Mouse (Mus musculus): ENCODE results near the gene Fhdc1. TPM values are rescaled to one million over a fixed set of nuclear protein-coding genes. Genes with fewer than 3 reads are reported as not detected.

Gene Fhdc1
- total RNA-seq, 4 experiments from 2014 or later: 4.1 to 6.3 (median 5.1) TPM

DNA sequence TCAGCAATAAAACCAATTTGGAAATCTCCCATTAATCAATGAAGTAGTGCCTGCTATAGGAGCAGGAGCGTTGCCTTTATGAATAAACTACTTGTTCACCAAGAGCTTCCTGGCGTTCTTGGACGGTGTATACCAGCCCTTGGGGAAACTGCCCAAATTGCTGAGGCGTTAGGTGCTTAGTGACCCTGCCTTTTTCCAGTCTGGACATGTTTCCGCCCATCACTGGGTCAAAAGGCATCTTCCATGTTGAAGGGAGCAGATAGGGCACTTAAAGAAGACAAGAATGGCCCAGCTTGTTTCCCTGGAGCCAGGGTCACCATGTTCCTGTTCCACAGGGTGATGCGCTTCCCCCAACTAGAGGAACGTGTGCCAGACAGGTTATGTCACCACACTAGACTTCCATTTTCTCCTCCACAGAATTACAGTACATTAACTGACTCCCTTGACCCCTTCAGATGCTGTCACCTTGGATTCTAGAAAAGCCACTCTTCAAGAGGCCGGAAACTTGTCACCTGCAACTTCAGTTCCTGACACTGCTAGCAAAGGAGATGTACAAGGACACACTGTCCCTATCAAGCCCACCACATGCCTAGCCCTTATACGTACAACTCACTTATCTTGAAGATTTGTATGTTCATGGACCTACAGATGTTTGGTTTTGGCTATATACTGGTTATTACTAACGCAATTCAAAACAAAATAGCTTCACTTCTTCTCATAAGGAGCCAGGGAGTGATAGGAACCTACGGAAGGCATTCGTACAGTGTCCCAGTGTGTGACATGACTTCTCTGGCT lies 5.1 kb downstream of the Fhdc1 start:
- no peak for DNase-seq (ENCODE audit: low spot score in 2 of 2)

- no peak for DNase-seq (ENCODE audit: low spot score in 2 of 2)
Observed at GRCm38 (mm10) chr3:84474398-84474797, 5.8 kb downstream of the Fhdc1 start.

- no peak for DNase-seq (ENCODE audit: low spot score in 2 of 2)
Observed at GRCm38 (mm10) chr3:84472955-84473354, 7.3 kb downstream of the Fhdc1 start.

DNA sequence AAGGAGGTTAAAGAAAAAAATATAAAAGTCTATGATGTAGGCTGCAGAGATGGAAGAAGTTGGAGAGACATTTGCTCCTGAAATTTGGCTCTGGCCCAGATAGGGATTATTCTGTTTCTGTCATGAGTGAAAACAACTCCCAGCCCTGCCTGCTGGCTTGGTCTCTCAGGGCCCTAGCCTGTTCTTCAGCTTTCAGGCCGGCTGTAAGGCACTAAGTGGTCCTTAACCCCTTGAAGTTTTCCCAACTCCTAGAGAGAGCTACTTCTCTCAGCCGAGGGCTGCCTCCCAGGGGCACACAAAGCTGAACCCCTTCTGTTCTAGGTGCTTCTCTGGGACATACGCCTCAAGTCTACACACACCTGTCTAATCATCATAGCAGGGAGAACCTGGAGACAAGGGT lies 7.7 kb downstream of the Fhdc1 start:
- no peak for DNase-seq (ENCODE audit: low spot score in 2 of 2)

DNA sequence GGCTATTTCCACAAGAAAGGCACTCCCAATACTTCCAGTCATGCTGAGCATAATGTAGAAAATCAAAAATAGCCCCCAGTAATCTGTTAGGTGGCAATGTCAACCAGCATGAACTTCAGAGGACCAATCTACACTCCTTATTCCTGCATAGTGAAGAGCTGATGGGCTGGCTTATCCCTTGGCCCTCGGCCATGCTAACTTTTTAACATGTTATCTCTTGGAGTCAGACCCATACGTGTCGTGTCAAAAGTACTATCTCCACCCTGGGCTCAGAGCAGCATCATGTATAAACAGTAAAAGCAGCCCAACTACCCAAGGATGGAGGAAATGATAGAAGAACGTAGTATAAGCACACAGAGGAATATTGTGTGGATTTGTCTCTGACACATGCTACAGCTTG lies 9.1 kb downstream of the Fhdc1 start:
- no peak for DNase-seq (ENCODE audit: low spot score in 2 of 2)

GRCm38 (mm10) chr3:84468111-84468453 lies 12.1 kb downstream of the Fhdc1 start:
- DNase-seq (ENCODE audit: low spot score in 2 of 2): no peak

DNA sequence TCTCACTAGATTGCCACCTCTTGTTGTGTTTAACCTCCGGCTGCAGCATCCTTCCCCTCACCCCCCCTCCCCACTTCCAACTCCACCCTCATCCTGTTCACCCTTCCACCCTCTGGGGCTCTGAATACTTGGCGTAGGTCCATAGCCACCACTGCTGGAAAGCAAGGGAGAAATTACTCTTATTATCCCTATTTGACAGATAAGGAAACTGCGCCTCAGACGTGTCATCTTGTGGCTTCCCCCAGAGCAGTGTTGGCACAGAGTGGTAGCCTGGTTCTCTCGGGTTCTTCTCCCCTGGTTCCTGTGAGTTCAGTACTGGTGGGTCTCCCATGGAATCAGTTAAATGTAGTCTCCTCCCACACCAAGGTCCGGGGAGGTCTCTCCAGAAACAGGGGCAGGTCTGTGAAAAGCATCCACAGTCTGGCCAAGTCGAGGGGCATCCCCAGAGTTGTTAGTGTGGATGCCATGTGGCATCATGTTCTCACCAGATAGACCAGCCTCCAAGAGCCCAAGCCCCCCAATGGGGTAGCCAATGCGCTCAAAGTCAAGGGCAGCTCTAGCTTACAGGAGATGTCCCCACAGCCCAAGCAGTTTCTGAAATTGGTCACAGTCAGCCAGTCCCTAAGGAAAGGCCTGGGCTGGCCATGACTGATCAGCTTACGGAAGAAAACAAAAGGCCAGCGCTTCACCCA lies 12.7 kb downstream of the Fhdc1 start:
- DNase-seq (ENCODE audit: low spot score in 2 of 2): no peak

DNA sequence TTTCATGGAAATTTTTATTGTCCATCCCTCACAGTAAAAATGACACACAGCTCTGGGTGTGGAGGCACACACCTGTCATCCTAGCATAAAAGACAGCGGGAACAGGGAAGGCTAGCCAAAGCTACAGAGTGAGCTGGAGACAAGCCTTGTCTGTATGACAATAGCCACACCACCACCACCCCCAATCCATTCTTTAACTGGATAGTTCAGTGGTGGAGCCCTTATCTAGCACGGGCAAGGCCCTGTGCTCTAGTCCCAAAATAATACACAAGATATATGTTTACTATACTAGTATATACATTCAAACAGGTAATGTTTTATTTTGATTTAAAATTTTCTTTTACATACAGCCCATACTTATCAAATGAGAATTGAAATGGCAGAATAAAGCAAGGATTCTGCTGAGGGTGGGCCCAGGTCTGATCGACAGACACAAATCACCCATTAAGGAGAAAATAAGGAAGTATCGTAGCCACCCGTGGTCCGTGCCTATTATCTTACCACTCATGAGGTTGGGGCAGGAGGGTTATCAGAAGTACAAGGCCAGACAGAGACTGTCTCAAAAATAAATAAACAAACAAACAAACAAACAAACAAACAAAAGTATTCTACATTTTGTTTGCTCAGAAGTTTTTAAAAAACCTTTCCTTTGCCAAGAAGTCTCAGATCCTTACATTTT lies 14.3 kb downstream of the Fhdc1 start:
- no peak for DNase-seq (ENCODE audit: low spot score in 2 of 2)

DNA sequence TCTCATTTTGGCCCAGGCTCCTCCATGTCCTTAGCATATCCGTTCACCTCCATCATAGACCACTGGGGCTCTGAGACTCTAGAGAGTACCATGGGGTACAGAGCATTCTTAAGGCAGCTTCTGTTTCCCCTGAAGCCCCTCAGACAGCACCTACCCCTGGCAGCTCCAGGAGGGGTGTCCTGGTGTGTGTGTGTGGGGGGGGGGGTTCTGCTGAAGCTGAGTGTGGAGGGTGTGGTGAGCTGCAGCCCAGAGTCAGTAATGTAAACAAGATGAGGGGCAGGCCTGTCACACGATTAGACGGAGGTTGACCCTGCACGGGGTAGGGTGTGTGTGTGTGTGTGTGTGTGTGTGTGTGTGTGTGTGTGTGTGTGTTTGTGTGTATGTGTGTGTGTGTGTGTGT lies 18.5 kb downstream of the Fhdc1 start:
- DNase-seq (ENCODE audit: low spot score in 2 of 2): no peak

- DNase-seq (ENCODE audit: low spot score in 2 of 2): no peak
Observed at GRCm38 (mm10) chr3:84460952-84461351, 19.3 kb downstream of the Fhdc1 start.

DNA sequence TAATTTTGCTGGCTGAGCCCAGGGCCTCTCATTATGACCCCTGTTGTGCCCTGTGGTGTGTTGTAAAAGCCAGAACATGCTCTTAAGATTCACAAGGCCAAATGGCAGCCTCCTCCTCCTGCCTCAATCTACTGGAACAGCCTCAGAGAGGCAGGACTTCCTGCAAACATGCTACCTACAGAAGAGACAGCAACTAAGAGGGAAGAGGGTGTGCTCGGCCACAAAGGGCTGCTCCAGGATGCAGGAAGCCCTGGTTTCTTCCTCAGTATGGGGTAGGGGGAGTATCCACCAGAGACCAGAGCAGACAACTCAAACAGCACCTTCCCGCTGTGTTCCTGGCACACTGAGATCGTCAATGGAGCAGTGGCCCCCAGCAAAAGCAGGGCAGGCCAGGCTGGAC lies 19.7 kb downstream of the Fhdc1 start:
- DNase-seq (ENCODE audit: low spot score in 2 of 2): no peak

GRCm38 (mm10) chr3:84455733-84456417 lies 24.4 kb downstream of the Fhdc1 start:
- DNase-seq (ENCODE audit: low spot score in 2 of 2): no peak

GRCm38 (mm10) chr3:84450651-84451050 lies 29.6 kb downstream of the Fhdc1 start:
- DNase-seq (ENCODE audit: low spot score in 2 of 2): no peak

- no peak for DNase-seq (ENCODE audit: low spot score in 2 of 2)
Observed at GRCm38 (mm10) chr3:84449015-84449414, 31.2 kb downstream of the Fhdc1 start.

- no peak for DNase-seq (ENCODE audit: low spot score in 2 of 2)
Observed at GRCm38 (mm10) chr3:84447803-84448202, 32.4 kb downstream of the Fhdc1 start.

DNA sequence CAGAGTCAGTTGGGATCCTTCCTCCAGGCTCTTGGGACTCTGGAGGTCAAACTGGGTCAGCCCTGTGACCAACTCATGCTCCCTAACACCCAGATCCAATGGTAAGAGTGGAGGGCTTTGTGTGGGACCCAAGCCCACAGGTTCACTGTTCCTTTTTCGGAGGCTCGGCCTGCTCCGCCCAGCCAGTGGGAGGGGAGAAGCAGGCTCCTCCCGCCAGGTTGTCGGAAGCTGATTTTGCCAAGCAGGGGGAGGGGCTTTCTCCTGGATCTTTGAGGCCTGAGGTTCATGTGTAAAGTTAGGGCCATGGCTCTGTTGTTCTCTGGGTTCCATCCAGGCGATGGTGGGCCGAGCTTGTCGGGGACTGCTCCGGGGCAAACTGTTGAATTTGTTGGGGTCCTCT lies 34.4 kb downstream of the Fhdc1 start:
- DNase-seq (ENCODE audit: low spot score in 2 of 2): no peak

DNA sequence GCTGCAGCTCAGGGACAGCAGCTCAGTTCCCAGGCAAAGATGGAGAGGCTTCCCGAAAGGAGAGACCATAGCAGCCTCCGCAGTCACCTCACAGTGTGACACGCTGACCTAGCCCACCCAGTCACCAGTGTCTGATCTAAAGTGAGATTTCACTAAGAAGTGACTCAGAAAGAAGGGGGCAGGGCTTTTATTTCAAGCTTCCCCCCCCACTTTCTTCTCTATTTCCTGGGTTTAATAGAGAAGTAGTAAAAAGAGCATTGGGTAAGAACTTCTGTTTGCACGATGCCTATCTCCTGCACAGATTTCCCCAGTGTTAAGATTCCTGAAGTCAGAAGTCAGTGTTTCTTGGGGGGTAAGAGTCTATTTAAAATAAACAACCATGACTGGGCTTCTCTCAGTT lies 37.3 kb downstream of the Fhdc1 start:
- no peak for DNase-seq (ENCODE audit: low spot score in 2 of 2)

- peak in 1 of 2 experiments; percentile 47 for DNase-seq (ENCODE audit: low spot score in 2 of 2)
Observed at GRCm38 (mm10) chr3:84439431-84440210, 40.6 kb downstream of the Fhdc1 start.

- DNase-seq (ENCODE audit: low spot score in 2 of 2): no peak
Observed at GRCm38 (mm10) chr3:84438840-84439239, 41.4 kb downstream of the Fhdc1 start.

GRCm38 (mm10) chr3:84438118-84438517 lies 42.1 kb downstream of the Fhdc1 start:
- DNase-seq (ENCODE audit: low spot score in 2 of 2): peak in 1 of 2 experiments; percentile 78

- DNase-seq (ENCODE audit: low spot score in 2 of 2): no peak
Observed at GRCm38 (mm10) chr3:84436947-84437346, 43.3 kb downstream of the Fhdc1 start.

Measured in left cerebral cortex, adult 8-10 months (tissue).